Mouse (Mus musculus) intestine, postnatal 0 days (tissue): ENCODE data around the gene Pdk4. TPM values are rescaled to one million over a fixed set of nuclear protein-coding genes. Genes with fewer than 3 reads are reported as not detected.

Source experiments
- ATAC-seq: fragments of 200-750 bp; cut with Nextera tagmentation; 2 replicates; pipeline ENCODE4 v1.8.0; 2017; ENCODE audit warnings: mild to moderate bottlenecking, moderate TSS enrichment, moderate library complexity
- H3K27ac ChIP-seq: fragments of 300-500 bp; sonication (generic); 2 replicates; pipeline ENCODE4 v1.5.1; 2014; ENCODE audit warnings: mild to moderate bottlenecking, low read depth, low read length, moderate library complexity
- H3K27me3 ChIP-seq: fragments of 300-500 bp; sonication (generic); replicated peaks from 2 replicates; pipeline ENCODE4 v1.6.1; 2014; ENCODE audit warnings: low read length, mixed read lengths; ENCODE audit not compliant: control insufficient read depth, insufficient read depth
- H3K36me3 ChIP-seq: fragments of 300-500 bp; sonication (generic); 2 replicates; pipeline ENCODE4 v1.6.1; 2014; ENCODE audit warnings: mild to moderate bottlenecking, moderate library complexity; ENCODE audit not compliant: control insufficient read depth, insufficient read depth
- H3K4me1 ChIP-seq: fragments of 300-500 bp; sonication (generic); replicated peaks from 2 replicates; pipeline ENCODE4 v1.6.1; 2014; ENCODE audit warnings: antibody characterized with exemption, low read length, mixed read lengths; ENCODE audit not compliant: control insufficient read depth, insufficient read depth
- H3K4me2 ChIP-seq: fragments of 300-500 bp; sonication (generic); replicated peaks from 2 replicates; pipeline ENCODE4 v1.6.1; 2014; ENCODE audit warnings: low read depth, mild to moderate bottlenecking, moderate library complexity
- H3K4me3 ChIP-seq: fragments of 300-500 bp; sonication (generic); 2 replicates; pipeline ENCODE4 v1.5.1; 2014; ENCODE audit warnings: low read depth, low read length
- H3K9ac ChIP-seq: fragments of 300-500 bp; sonication (generic); 2 replicates; pipeline ENCODE4 v1.6.1; 2014; ENCODE audit warnings: mild to moderate bottlenecking, low read depth, low read length
- H3K9me3 ChIP-seq: fragments of 300-500 bp; sonication (generic); 2 replicates; pipeline ENCODE4 v1.6.1; 2016; ENCODE audit warnings: mixed run types; ENCODE audit not compliant: control insufficient read depth
- CTCF ChIP-seq: sonication (generic); IDR thresholded peaks from 2 replicates; pipeline ENCODE4 v1.5.1; 2016; ENCODE audit warnings: low read depth, mild to moderate bottlenecking, control low read depth, antibody characterized with exemption, moderate library complexity
- WGBS: fragments of 180-500 bp; shearing (Covaris S2); extraction: QIAGEN DNeasy Blood & Tissue Kit; methylation state at CpG from one replicate; pipeline ENCODE4 v1.1.7; 2014; 5-methylcytosine and 5-hydroxymethylcytosine counted together
- polyA plus RNA-seq: library from polyadenylated mRNA; unstranded; fragments of >200 nt; fragmentation: Nextera tagmentation; extraction: Ambion mirVana; gene quantifications from 2 replicates; pipeline ENCODE4 v1.2.1, GENCODE M21; 2015

Pdk4 gene
- polyA plus RNA-seq, 1 experiment from 2014 or later = 23.4 TPM

GRCm38 (mm10) chr6:5449878-5450277, 46.2 kb downstream of the Pdk4 start:
- Histone ChIP-seq H3K9ac (no peak overlapping the region), H3K27ac (no peak overlapping the region), H3K36me3 (no peaks in the 10 kb centered on the region), H3K9me3 (no peaks in the 10 kb centered on the region), H3K4me3 (no peak overlapping the region), H3K4me1 (no peaks in the 10 kb centered on the region), H3K4me2 (no peak overlapping the region), H3K27me3 (no peaks in the 10 kb centered on the region)
- 47% methylated on average over 5 of the region's 5 CpGs for WGBS
- TF ChIP-seq CTCF = no peak
- no peak for ATAC-seq

GRCm38 (mm10) chr6:5448396-5448795, 47.7 kb downstream of the Pdk4 start:
- no peak for ATAC-seq
- H3K36me3 ChIP-seq = no peaks in the 10 kb centered on the region
- no peak overlapping the region for H3K4me2 ChIP-seq
- WGBS = 81% methylated on average over 4 of the region's 4 CpGs
- no peak for TF ChIP-seq CTCF
- H3K9ac ChIP-seq = no peak overlapping the region
- no peak overlapping the region for H3K4me3 ChIP-seq
- H3K4me1 ChIP-seq = no peaks in the 10 kb centered on the region
- H3K27me3 ChIP-seq = no peaks in the 10 kb centered on the region
- H3K9me3 ChIP-seq = no peaks in the 10 kb centered on the region
- no peak overlapping the region for H3K27ac ChIP-seq

GRCm38 (mm10) chr6:5447546-5447945, 48.6 kb downstream of the Pdk4 start:
- H3K36me3 ChIP-seq = no peaks in the 10 kb centered on the region
- ATAC-seq = no peak
- H3K27me3 ChIP-seq = no peaks in the 10 kb centered on the region
- H3K9me3 ChIP-seq = no peaks in the 10 kb centered on the region
- WGBS = 63% methylated on average over 6 of the region's 6 CpGs
- no peaks in the 10 kb centered on the region for H3K4me1 ChIP-seq
- H3K4me3 ChIP-seq = no peak overlapping the region
- no peak overlapping the region for H3K4me2 ChIP-seq
- no peak for TF ChIP-seq CTCF
- no peak overlapping the region for H3K9ac ChIP-seq
- no peak overlapping the region for H3K27ac ChIP-seq

- TF ChIP-seq CTCF = no peak
- Histone ChIP-seq H3K27me3 (no peaks in the 10 kb centered on the region), H3K9ac (no peak overlapping the region), H3K4me1 (no peaks in the 10 kb centered on the region), H3K4me2 (no peak overlapping the region), H3K27ac (no peak overlapping the region), H3K36me3 (no peaks in the 10 kb centered on the region), H3K9me3 (no peaks in the 10 kb centered on the region), H3K4me3 (no peak overlapping the region)
- WGBS = 87% methylated on average over 4 of the region's 4 CpGs
- no peak for ATAC-seq
These were observed 49.1 kb downstream of the Pdk4 start for GRCm38 (mm10) chr6:5447013-5447412.

DNA sequence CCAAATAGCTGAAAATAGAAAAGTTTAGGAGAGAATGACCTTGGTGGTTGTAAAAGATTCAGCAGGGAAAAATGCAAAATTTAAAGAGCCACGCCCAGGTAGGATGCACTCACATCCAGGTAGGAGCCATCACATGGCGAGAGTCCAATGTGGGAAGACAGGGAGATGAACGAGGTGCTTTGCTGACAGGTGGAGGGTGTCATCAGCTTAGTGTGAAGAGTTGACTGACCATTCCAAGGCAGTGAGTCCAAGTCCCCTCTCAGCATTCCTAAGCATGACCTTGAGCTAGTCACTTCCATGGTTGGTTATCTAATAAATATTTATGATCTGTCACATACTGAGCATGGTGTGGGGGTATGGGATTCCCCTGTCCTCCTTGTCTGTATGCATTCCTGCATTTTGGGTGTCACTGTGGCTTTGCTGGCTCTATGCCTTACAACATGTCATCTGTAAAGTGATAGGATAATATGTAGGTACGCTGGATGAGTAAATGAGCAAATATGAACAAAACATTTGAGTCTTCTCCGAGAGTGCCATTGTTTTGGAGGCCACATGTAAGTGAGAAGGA, 51.7 kb downstream of the Pdk4 start:
- TF ChIP-seq CTCF = no peak
- H3K27me3 ChIP-seq = no peaks in the 10 kb centered on the region
- no peak overlapping the region for H3K4me3 ChIP-seq
- no peaks in the 10 kb centered on the region for H3K4me1 ChIP-seq
- no peak overlapping the region for H3K9ac ChIP-seq
- H3K36me3 ChIP-seq = no peaks in the 10 kb centered on the region
- H3K4me2 ChIP-seq = no peak overlapping the region
- 88% methylated on average over 5 of the region's 5 CpGs for WGBS
- H3K27ac ChIP-seq = no peak overlapping the region
- no peak for ATAC-seq
- no peaks in the 10 kb centered on the region for H3K9me3 ChIP-seq

DNA sequence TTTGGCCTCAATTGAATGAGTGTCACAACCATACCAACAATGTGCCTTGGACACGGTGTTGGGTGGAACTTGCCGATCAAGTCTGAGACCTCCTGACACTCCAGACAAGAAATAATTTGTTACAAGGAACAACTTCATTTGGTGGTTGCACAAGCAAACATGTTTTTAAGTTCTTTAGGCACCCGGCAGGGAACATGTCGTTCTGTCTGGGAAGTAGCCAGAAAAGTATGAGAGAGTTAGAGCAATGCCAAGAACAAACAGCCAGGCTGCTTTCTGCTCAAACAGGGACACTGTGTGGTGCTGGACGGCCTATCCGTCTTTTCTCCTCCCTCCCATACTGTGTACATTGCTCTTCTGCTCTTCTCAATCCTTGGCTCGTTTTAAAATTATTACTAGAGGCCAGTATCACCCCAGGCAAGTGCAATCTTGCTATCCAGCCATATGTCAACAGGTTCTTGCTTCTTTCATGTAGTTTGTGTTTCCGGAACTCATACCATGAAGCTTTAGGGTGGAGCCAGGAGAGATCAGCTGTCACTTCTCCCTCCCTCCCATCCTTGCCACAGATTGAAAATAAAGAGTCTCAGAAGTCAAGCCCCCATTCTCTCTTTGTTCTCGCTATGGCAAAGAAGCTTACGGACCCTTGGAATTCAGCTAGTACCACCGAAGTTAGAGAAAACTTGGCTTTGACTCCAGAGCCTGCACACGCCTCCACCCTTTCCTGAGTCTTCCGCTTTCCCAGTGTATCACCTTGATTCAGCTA, 52.8 kb downstream of the Pdk4 start:
- no peak overlapping the region for H3K27ac ChIP-seq

More for the DNA sequence above, 52.8 kb downstream of the Pdk4 start:
- Histone ChIP-seq H3K4me2 (peak overlapping the region; percentile 40), H3K4me3 (no peak overlapping the region), H3K27me3 (no peaks in the 10 kb centered on the region), H3K9me3 (no peaks in the 10 kb centered on the region), H3K4me1 (no peaks in the 10 kb centered on the region), H3K9ac (no peak overlapping the region), H3K36me3 (no peaks in the 10 kb centered on the region)
- ATAC-seq = peak; percentile 34; the same call in 1 of the 2 replicates
- WGBS = 32% methylated on average over 13 of the region's 13 CpGs
- no peak for TF ChIP-seq CTCF
